Mouse (Mus musculus) adrenal gland (tissue): ENCODE data around the gene Dpt.
"Not testable (repeated sequence)": the region's sequence is repeated elsewhere in the genome, so short reads cannot be mapped to it uniquely, and the experiment has no call there.

ENCODE experiments used
- intact Hi-C: fragments of 180-260 bp; cut with DNase I; formaldehyde crosslinking; loops from one replicate; pipeline ENCODE4 v1.15.1; 2025
- long read RNA-seq, 2 experiments: library from polyadenylated mRNA; unstranded; transcript quantifications; one replicate each; pipeline ENCODE4 v2.0.0; 2020; ENCODE audit warnings: borderline replicate concordance in 1 of 2; ENCODE audit not compliant: insufficient replicate concordance in 1 of 2

Dpt gene
- long read RNA-seq, experiment 1 = 0 reads
- long read RNA-seq, experiment 2, partial matches to known transcripts = 0 of 2 reads
- long read RNA-seq, experiment 2, other reads (novel, unspliced or antisense) = 1 of 2 reads

DNA sequence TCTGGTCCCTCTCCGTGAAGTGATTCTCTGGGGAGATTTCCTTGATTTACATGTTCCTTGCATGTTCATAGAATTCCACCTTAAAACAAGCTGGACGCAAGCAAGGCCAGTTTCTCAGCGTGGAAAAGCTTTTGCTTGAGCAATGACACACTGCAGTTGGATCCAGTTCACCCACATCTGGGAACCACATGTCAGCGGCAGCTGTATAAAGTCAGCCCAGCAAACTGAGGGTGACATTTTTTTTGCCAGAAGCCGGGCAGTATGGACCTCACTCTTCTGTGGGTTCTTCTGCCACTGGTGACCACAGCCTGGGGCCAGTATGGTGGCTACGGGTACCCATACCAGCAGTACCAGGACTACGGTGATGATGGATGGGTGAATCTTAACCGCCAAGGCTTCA, at the start of gene Dpt:
Gene Dpt, plus strand, starts transcription at position 174 of the 400 bp plus-strand sequence.
- intact Hi-C loops = no loop called here

GRCm38 (mm10) chr1:164753736-164754135, 42.7 kb upstream of the Dpt start:
- intact Hi-C loops = loop anchor here (10.0 kb wide), 1 partner anchor 281 kb away; no protein-coding TSS in a partner anchor

DNA sequence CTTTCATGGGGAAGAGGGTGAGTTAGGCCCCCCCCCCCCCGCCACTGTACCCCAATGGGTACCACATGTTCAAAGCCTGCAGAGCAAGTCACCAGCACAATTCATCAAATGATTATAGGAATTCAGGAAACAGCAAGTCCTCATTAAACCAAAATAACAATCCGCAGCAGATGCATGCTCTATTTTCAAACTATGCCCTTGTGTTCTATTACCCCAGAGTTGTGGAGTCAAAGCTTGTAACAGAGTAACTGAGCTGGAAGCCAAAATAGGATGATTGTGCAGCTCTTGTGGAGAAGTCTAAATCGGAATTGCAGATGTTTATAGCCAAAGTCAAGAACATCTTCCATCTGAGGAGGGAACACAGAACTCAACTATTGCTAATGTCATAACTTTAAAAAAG, 40.8 kb upstream of the Dpt start:
- intact Hi-C loops = loop anchor here (10.0 kb wide), 1 partner anchor 279 kb away; no protein-coding TSS in a partner anchor

- intact Hi-C loops = loop anchor here (10.0 kb wide), 1 partner anchor 278 kb away; no protein-coding TSS in a partner anchor
Observed at GRCm38 (mm10) chr1:164756951-164757350, 39.5 kb upstream of the Dpt start.

DNA sequence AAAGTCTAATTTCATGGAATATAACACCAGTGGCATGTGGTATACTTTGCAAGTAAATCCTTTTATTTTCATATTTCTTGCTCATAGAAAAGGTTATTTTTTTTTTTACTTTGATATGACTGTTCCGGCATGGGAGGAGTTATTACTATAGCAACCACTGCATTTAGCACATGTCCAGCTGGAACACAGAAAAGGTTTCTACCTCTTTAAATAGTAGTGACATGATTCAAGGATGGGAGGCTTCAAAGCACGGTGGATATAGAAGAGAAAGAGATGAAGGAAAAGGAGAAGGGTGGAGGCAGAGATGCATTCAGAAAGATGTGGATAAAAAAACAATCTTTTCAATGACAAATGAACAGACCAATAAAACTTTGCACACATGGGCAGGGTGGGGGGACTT, 38.0 kb upstream of the Dpt start:
- intact Hi-C loops = loop anchor here (10.0 kb wide), 1 partner anchor 276 kb away; no protein-coding TSS in a partner anchor

DNA sequence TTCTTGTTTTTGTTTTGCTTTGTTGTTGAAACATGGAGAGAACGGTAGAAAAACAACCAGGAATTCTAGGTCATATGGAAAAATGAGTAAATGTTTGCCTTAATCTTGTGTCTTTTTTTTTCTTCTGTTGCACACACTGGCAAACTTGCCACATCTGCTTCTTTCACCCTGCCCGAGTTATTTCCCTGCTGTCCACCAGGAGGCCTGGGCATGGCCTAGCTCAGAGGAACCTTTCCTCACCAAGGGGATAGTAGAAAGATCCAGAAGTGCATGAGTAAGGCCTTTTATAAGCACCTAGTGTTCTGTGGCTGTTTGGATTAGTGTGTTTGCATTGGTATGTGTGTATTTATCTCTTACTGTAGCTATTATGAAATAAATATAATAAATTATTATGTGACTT, 34.2 kb upstream of the Dpt start:
- intact Hi-C loops = loop anchor here (5.0 to 10.0 kb wide), 2 partner anchors 143 to 360 kb away; no protein-coding TSS in a partner anchor

- intact Hi-C loops = loop anchor here (10.0 kb wide), 1 partner anchor 138 kb away; no protein-coding TSS in a partner anchor
Observed at GRCm38 (mm10) chr1:164766646-164767045, 29.8 kb upstream of the Dpt start.

DNA sequence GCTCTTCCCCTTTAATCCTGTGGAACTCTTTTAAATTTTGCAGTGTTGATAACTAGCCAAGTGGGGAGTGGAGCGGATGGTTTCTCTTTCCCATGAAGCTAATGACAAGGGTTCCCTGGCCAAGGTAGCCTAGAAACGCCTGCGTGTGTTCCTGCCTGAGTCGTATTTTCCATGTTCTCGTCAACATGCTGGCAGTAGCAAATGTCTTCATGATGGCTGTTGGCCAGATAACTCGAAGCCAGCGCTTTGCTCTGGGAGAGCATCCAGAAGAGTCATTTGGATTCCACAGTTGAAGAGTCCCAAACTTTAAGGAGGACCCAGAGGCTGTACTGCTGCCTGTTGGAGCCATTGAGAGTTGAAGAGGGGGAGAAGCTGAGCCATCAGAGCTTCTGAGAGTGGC, 25.8 kb upstream of the Dpt start:
- intact Hi-C loops = no loop called here

DNA sequence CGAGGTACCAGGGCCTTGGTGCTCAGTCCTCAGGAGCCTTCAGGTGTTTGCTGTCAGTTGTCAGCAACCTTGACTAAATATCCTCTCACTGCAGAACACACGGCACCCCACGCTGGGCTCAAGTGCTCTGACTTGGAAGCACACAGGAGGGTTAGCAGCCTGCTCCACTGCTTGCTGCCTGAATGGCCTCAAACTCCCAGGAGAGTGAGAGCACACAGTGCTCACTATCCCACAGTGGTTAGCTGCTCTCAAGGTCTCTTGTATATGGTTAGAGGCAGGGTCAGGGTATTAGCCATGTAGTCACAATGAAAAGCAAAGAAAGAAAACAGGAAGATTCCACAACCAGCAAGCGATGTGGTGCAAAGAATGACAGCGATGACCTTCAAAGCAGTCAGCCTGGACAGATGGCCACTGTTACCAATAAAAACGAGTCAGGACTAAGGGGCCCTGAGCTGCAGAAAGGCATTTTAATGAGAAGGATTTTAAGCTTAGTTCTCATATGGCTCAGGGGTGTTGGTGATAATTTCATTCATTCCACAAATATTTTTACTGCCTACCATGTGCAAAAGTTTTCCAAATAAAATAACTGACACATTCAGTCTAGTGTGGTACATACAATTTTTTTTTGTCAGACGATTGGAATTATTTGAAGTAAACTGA, 15.5 kb upstream of the Dpt start:
- intact Hi-C loops = no loop called here

DNA sequence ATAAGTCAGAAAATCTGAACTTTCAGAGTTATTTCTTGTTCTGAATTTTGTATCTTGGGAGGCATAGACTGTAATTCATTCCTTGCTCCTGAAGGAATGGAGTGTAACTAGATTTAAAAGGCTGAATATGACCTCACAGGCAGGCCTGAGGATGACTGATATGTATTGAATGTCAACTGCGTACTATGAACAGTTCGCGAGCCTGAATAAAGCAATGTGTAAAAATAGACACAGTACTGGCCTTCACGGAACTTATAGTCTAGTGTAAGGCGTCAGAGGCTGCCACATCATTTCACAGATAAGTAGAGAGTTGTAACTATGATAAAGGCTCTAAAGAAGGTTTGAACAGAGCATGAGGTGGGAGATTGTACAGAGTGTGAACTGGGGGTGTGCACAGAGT, 10.3 kb upstream of the Dpt start:
- intact Hi-C loops = no loop called here

- intact Hi-C loops = no loop called here
Observed at GRCm38 (mm10) chr1:164787771-164788170, 8.7 kb upstream of the Dpt start.

DNA sequence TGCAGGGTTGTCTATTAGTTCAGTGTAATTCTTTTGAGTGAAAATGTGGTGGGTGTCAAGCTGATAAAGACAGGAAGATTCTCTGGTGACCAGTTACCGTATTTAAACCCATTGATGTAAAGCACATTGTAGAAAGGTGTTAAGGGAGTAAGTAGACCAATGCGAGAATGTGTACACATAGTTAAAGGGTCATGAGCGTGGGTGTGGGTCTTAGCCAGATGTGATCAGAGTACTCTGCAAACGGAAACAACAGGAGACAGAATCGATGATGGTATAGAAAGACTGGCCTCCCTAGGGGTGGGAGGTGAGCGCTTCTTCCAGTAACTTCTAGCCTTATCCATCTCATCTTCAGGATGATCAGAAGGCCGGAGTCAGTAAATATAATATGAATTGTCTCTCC, 8.2 kb upstream of the Dpt start:
- intact Hi-C loops = no loop called here

GRCm38 (mm10) chr1:164790296-164790695, 6.1 kb upstream of the Dpt start:
- intact Hi-C loops = not testable (repeated sequence)

- intact Hi-C loops = no loop called here
Observed at GRCm38 (mm10) chr1:164793049-164793448, 3.4 kb upstream of the Dpt start.

- intact Hi-C loops = no loop called here
Observed at GRCm38 (mm10) chr1:164797746-164798285, 1.4 kb downstream of the Dpt start.

DNA sequence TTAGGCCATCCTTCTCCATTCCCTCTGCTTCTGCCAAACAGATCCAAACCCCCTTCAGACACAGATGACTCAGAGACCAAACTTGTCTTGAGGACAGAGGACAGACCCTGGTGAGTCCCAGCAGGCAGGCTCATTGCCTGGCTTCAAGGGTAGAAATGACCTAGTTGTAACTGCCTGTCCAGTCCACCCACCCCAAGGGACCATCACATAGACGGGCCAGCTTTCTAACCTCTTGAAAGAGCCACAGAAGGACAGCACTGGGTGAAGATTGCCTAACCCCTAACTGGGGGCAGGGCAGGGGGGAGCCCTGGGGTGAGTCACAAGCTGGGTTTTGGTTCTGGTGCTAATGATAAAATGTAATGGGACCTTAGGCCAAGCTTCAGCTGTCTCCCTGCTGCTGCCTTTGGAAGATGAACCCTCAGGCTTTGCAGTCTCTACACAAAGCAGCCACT, 2.1 kb downstream of the Dpt start:
- intact Hi-C loops = no loop called here

- intact Hi-C loops = no loop called here
Observed at GRCm38 (mm10) chr1:164799161-164799560, 2.7 kb downstream of the Dpt start.

- intact Hi-C loops = no loop called here
Observed at GRCm38 (mm10) chr1:164804277-164804676, 7.8 kb downstream of the Dpt start.

DNA sequence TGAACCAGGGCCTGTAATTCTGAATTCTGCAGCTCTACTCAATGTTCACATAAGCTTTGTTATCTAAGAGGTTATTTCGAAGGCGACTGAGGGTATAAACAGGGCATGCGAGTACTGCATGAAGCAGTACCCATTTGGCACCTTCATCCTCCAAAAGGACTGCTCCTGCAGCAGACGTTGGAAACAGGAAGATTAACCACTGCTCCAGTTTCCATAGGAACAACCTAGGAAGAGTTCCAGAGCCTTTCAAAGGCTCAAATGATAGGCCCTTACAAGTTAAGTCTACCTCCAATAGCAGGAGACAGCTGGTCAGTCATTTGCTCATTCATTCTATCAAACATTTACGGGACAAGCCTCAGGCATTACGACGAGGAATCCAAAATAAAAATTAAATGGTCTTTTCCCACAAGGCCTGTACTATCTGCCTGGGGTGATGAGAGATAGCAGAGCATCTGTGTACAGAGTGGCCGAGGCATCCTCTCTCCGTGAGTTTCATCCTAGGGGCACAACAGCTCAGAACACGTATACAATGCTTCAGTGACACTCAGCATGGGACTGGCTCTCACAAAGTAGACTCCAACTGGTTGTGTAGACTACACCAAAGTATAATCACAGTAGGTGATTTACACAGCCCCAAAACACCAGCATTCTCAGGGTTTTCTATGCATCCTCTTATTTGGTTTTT, 8.4 kb downstream of the Dpt start:
- intact Hi-C loops = no loop called here

DNA sequence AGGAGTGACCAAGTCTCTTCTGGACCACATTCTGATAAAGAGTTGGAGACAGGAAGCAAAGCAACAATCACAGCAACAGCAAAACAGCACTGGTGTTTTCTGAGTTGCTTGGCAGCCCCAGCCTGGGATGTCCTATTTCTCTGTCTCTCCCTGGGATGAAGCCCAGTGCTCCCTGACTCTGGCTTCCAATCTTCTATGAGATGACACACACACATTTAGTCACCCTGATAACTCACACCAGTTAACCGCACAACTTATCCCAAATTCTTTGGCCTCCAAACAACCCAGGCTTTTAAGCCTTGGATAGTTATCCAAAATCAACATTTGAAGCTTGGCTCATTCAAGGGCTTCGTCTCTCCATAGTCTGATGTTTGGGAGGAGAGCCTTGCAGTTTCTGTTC, 12.9 kb downstream of the Dpt start:
- intact Hi-C loops = no loop called here

- intact Hi-C loops = no loop called here
Observed at GRCm38 (mm10) chr1:164811296-164811695, 14.9 kb downstream of the Dpt start.

DNA sequence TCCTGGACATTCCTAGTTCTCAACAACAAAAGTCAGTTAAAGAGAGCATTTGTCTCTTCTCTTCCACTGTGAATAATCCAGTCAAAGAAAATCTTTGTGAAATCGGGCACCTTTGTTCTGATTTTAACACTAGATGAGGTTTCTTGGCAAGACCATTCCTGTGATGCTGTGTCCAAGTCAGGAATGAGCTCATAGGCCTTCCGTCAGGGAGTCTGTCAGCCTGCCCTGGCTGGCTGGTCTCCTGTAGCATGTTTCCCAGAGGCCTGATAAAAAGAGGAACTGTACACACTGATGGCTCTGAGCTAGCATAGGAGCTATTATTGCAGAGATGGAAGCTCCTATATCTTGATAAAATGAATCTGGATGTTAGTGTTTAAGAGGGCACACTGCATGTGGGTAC, 17.8 kb downstream of the Dpt start:
- intact Hi-C loops = no loop called here
